Mouse (Mus musculus) lung, postnatal 0 days (tissue): ENCODE measurements around the gene Fstl4.

ENCODE experiments used
- CTCF ChIP-seq: IDR thresholded peaks from 2 replicates; pipeline ENCODE4 v1.5.1; 2016; ENCODE audit warnings: antibody characterized with exemption, mild to moderate bottlenecking
- EP300 ChIP-seq: IDR thresholded peaks from 2 replicates; pipeline ENCODE4 v1.6.1; 2016; ENCODE audit warnings: antibody characterized with exemption, mild to moderate bottlenecking, control low read depth

DNA sequence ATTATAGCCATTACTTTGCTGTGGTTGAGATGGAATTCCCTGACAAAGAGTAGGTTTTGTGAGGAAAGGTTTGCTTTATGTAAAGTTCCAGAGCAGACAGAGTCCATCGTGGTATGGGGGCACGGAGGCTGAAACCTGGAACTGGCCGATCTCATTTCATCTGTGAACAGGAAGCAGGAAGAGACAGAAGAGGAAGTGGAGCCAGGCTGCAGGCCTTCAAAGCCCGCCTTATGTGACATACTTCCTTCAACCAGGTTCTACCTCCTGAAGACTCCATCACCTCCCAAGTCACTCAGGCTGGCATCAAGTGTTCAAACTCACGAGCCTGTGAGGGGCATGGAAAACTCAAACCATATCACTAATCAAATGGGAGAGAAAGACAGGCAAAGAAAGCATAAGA is 34.5 kb upstream of the Fstl4 start:
- no peak for TF ChIP-seq CTCF
- no peak for TF ChIP-seq EP300
